Mouse (Mus musculus): ENCODE measurements around the gene Rab3gap2.

Rab3gap2 gene

DNA sequence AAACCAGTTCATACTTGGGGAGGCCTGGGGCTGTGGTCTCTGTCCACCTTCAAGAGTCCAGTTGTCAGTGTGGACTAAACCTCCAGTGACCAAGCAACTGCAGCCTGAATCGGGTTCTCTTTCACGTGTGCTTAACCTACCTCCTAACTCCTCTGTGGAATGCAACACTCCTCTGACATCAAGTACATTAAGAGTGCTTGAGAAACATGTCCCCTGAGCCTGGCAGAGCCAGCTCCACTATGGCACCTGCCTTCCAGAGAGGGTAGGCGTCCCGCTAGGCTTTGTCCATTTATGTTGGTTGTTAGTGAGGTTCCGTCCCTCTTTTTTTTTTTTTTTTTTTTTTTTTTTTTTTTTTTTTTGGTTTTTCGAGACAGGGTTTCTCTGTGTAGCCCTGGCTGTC is 23.0 kb downstream of the Rab3gap2 start:
- DNase-seq (ENCODE audit: low read depth, low spot score), result no peak

DNA sequence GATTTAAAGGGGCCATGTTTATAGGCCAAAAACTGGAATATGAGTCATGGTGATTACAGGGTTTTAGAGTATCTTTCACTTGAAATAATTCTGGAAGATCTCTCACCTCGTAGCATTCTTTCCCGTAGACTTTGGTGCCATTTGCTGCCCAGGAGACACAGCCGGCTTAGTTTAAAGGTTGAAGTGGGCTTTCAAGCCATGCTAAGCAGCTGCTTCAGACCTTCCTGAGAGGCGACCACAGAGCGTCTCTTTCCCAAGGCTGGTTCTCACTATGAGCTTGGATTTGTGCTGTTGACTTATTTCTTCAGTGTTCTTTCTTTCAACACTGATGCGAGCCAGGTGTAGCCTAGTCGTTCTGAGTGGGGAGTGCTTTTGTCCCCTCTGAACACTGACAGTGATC is 23.8 kb downstream of the Rab3gap2 start:
- no peak for DNase-seq (ENCODE audit: low read depth, low spot score)

DNA sequence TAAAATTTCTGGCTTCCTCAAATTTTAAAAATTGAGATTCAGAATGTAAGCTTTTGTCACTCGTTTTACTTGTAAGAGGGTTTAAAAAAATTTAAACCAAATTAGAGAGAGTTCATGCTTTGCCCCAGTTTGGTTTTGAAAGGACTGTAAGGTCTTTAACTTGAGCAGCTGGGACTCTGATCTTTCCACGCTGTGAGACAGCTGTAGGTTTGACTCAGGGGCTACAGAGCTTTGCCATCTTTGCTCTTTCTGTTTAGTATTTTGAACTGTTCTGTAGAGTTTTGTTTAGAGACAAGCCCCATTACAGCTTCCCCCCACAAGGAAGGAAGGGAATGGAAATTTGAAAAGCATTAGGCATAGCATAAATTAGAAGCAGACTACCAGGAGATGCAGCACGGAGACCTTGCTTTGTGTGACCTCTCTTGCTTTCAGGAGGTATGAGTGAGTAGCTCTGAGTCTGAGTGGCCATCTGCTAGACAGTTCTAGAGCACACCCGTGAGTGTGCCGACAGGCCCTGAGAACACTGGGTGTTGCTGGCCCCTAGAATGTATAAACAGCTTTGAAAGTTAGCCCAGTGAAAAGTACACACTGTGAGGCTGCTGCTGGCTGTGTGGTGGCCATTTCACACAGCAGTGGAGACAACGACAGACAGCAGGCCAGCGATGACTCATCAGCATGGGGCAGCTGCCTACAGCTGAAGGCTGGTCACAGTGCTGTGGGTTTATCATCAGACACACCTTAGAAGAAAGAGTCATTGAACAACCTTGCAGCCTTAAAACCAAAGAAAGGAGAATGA is 25.7 kb downstream of the Rab3gap2 start:
- peak; percentile 85 for DNase-seq (ENCODE audit: low read depth, low spot score)

DNA sequence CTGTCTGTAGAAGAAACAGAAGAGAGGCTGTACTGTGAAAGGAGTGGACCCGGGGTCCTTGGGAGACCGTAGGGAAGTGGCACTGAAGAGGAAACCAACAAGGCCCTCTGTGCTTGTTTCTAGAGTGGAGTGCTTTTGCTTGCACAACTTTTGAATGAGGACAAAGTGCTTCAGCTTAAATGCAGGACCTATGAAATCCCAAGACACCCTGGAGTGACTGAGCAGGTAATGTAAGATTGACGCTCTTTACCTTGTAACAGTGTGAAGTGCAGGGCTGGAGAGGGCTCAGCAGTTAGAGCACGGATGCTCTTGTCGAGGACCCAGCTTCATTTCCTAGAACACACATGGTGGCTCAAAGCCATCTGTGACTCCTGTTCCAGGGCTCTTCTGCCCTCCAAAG is 31.9 kb downstream of the Rab3gap2 start:
- DNase-seq (ENCODE audit: low read depth, low spot score), result no peak

DNA sequence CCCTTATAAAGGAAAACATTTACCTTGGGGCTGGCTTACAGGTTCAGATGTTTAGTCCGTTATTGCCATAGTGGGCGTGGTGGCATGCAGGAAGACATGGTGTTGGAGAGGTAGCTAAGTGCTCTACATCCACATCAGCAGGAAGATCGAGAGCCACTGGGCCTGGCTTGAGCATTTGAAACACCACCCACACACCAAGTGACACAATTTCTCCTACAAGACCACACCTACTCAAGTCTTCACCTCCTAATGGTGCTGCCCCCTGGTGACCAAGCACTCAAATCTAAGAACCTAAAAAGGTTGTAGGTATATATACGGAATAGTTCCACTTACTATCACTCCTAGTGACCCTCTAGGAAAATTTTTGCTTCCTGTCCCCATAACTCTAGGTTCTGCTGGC is 32.6 kb downstream of the Rab3gap2 start:
- peak; percentile 59 for DNase-seq (ENCODE audit: low read depth, low spot score)

DNA sequence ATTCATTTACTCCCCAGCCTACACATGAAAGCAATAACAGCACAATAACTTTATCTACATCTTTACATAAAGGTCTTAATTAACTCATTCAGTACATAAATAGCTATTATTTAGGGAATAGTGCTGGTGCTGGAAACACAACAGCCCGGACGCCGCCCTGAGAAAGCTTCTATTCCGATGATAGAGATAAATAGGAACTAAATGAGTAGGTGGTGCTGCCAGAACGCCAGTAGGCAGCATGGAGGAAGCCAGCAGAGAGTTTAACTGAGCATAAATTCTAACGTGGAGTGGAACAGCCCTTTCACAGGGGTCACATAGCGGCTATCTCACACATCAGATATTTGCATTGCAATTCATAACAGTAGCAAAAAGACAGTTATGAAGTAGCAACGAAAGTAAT is 39.1 kb downstream of the Rab3gap2 start:
- DNase-seq (ENCODE audit: low read depth, low spot score), result peak; percentile 54

DNA sequence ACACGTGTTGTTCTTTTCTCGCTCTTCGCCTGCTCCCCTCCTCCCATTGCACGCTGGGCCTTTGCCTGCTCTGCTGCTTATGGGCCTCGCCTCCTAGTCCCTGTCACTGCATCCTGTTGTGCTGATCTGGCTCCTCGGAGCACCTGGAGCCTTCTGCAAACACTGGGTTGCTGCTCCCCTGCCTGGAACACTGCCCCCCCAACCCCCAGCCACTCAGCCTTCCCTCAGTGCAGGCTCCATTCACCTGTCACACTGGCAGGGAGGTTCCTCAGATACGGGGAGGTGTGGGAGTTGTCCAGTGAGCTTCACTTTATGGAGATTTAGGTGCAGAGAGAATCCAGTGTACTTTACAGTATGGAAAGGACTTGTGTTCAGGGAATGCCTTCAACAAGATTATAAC is 41.5 kb downstream of the Rab3gap2 start:
- no peak for DNase-seq (ENCODE audit: low read depth, low spot score)

DNA sequence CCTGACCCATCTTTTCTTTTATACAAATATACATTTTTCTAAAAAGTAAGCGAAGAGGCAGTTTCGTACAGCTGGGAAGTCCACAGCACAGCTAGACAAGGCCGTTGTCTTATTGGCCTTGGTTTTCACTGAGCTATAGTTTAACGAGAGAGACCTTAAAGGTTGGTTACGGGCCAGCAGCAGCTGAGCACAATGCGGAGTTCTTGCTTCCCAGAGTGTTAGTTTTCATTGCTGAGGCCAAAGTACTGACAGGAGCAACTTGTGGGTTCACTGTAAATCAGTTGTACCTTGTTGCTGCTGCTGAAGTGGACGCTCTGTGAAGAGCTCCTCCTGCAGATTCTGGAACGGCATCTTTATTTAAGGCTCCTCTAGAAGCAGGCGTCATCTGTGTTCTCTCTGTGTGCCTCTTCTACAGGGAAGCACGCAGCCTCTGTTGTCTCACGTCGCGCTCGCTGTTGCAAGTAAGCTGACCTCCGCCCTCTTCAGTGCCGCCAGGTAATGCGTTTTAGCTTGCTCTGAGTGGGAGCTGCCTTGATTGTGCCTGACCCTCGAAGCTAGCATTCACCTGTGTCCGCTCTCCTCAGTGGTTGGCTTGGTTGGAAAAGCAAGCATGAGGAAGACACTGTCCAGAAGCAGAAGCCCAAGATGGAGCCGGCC is 43.6 kb downstream of the Rab3gap2 start:
- no peak for DNase-seq (ENCODE audit: low read depth, low spot score)

DNA sequence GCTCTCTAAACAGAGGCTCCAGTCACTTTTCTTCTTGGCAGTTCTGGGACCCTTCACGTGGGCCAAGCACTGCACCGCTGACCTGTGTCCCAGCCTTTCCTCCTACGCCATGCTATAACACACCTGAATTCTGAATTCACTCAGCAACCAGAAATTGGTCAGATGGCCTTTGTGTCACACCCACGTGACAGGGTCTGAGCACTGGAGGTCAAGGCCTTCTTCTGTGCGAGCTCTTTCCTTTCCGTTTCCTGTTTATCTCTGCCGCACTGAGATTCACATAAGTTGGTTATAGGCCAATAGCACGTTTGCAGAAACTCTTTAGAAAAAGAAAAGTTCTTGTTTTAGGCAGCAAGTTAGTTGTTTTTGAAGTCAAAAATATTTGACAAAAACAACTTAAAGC is 44.8 kb downstream of the Rab3gap2 start:
- DNase-seq (ENCODE audit: low read depth, low spot score), result no peak

DNA sequence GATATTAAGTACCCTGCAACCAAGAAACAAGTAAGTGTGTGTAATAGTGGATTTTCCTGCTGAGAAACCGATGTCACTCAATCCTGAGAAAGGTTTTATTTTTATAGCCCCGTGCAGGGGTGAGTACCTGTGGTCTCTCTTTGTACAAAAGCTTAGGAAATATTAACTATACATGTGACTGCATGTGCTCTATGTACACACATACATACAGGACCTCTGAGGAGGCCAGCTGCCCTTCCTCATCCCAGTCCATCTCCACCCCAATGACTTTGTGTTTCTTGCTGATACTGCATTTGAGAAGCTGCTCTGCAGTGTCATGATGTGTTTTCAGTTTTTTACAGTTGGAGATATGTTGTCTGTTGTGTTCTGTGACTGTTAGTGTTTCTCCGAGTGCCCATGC is 48.4 kb downstream of the Rab3gap2 start:
- no peak for DNase-seq (ENCODE audit: low read depth, low spot score)

DNA sequence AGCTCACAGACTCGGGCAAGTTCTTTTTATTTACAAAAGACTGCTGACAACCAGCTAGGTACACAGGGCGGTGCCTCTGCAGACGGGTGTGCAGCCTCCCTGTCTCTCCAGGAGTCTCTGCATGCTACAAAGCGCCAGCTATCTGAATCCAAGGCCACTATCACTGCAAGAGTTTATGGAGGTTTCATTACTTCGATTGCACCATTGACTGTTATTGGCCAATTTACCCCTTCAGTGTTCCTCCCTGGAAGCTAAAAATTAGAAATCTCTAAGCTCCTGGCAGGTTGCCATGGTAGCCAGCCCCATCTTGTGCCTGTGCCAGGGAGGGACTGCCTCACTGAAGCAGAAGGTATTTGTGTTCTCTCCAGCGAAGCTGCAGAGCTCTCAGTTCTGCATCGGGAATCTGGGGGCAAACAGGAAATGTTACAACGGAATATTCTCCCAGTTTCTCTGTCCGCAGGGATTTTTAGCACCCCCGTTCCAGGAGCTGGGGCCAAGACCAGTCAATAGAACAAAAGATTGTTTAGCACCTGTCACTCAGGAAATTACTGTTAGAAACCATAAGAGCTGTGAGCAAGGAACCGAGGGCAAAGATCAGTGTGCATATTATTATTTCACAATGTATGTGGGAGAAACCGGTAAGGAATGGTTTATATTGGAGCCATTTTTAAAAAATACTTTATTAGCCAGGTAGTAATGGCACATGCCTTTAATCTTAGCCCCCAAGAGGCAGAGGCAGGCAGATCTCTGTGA is 49.4 kb downstream of the Rab3gap2 start:
- DNase-seq (ENCODE audit: low read depth, low spot score), result peak; percentile 79

DNA sequence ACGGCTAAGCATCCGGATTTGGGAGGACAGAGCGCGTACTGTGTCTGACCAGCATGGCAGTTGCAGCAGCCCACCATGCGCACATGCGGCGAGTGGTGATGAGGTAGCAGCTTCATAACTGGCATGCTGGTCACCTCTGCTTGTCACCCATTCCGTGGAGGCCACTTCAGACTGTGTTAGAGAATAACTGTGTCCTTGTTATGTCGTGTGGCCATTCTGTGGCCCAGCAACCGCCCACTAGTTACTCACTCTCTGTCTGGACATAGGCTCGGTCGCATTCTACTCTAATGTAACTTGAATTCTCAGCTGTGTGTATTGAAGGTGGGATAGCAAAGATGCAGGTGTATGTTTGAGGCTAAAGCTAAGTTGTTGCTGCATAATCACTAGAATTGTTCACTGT is 51.4 kb downstream of the Rab3gap2 start:
- no peak for DNase-seq (ENCODE audit: low read depth, low spot score)

DNA sequence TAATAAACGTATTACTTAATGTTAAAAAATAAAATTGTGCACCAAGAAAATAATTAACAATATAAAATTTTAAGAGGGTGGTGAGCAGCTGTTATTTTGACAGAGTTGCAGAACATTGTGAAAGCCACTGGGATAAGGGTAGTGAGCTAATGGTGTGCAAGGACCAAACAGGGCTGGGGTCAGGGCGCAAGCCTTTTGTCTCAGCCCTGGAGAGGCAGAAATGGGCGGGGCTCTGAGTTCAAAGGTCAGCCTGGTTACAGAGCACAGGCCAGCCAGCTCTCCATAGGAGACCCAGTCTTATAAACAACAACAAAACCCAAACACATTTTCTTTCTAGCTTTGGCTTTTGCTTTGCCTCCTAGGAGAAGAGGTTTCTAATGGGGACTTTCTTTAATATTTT is 52.8 kb downstream of the Rab3gap2 start:
- DNase-seq (ENCODE audit: low read depth, low spot score), result no peak

DNA sequence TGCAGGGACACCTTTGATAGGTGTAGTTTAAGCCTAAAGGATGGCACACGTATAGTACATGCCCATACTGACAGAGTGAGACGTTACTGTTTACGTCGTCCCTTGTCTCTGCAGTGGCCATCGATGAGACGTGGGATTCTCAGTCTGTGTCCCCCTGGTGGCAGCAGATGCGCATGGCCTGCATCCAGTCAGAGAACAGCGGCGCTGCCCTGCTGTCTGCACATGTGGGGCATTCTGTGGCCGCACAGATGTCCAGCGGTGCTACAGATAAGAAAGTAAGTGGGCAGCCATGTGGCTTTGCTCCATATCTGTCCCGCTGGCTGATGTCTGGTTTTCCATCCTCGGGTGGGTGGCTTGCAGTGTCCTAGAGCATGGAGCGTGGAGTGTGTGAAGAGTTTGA is 58.6 kb downstream of the Rab3gap2 start:
- DNase-seq (ENCODE audit: low read depth, low spot score), result peak; percentile 40

DNA sequence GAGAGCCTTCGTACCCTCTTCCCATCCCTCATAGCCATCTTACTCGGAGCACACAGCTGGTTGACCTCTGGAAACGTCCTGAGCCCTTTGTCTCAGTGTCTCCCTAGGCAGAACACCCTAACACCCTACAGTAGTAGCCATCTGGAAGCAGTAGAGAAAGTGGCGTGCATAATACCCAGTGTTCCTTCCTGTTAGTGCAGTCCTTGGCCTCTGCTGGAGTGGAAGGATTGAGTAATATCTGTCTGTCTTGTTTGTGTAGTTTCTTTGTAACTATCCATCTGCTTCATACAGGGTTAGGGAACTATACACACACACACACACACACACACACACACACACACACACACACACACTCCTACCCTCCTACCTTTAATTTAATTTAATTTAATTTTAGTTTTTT is 64.8 kb downstream of the Rab3gap2 start:
- DNase-seq (ENCODE audit: low read depth, low spot score), result no peak

DNA sequence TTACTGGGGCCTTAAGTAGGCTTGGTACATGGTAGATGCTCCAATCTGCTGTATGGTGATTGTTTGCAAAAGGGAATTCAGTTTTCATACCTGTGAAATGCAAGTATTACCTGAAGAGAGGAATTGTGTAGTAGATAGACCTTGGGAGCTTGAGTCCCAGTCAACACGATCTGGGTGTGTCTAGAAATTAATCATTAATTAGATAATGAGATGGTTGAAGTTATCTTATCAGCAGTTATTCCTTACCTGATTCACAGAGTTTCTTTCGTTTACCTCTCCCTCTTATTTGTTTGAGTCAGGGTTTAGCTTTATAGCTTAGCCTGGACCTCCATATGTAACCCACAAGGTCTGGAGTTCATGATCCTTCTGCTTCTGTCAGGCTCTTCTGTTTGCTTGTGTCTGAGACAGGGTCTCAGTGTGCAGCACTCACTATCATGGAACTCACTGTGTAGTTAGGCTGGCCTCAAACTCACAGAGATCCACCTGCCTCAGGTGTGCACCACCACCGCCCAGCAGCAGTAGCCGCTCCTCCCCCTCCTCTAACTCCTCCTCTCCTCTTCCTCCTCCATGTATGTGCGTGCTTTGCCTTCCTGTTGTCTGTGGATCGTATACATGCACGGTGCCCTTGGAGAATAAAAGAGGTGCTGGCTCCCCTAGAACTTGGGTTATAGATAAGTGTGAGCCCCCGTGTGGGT is 66.6 kb downstream of the Rab3gap2 start:
- no peak for DNase-seq (ENCODE audit: low read depth, low spot score)

DNA sequence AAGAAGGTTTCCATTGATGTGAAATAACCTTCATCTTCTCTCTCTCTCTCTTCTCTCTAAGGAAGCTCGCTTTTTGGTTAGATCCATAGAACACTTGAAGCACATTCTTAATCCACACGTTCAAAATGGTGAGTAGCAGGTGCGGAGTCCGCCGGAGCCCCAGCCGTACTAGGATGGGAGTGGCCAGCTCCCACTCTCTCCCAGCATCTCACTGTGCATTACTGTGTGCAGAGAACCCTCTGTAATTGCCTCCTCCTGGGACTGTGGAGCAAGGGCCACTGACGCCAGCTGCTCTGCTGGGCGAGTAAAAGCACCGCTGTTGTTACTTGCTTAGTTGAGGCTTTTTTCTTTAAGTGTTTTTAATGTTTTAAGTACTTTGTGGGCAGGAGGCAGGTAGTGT is 67.5 kb downstream of the Rab3gap2 start:
- no peak for DNase-seq (ENCODE audit: low read depth, low spot score)

DNA sequence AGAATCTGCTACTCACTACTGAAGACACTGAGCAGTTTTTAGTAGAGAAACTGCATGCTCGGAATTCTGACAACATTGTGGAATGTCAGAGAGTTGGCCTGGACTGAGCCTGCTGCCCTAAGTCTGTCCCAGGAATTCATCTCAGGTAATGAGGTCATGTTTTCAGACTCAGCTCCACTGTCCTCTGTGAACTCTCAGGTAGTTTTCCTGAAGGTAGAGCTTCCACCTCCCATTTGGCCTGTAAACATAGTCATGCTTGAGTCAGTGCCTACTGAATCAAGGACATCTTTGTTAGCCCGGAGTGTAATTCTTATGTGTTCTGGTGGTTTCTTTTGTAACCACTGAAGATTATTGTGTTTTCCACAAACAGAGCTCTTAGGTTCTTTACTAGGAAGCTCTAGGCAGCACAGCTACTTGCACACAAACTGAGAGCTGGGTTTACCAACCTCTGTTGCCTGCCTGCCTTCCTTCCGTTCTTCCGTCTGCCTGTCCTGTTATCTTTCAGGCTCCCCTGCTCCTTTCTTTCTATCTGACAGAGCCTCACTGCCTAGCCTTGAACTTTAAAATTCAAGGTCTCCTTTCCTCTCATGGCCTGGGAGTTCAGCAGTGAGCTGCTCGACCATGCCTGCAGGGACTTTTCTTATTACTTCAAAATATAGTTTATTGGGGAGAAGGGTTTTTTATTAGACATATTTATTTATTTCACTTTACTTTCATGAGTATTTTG is 71.1 kb downstream of the Rab3gap2 start:
- DNase-seq (ENCODE audit: low read depth, low spot score), result no peak

DNA sequence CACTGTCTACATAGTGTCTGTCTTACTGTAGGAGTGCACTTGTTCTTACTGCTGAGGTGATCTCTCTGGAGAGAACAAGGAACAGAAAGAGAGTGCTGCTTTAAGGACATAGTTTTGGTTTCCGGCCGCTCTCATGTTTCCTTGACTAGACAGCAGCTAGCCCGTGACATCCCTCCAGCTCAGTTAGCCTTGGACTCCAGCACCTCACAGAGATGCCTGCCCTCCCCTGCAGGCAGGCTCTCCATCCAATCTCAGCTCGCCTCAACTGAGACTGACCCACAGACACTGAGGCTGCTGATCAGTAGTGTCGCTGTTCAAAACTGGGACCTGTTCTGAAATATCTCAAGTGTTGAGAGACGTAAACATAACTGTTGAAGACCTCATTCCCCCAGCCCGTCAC is 72.1 kb downstream of the Rab3gap2 start:
- no peak for DNase-seq (ENCODE audit: low read depth, low spot score)

DNA sequence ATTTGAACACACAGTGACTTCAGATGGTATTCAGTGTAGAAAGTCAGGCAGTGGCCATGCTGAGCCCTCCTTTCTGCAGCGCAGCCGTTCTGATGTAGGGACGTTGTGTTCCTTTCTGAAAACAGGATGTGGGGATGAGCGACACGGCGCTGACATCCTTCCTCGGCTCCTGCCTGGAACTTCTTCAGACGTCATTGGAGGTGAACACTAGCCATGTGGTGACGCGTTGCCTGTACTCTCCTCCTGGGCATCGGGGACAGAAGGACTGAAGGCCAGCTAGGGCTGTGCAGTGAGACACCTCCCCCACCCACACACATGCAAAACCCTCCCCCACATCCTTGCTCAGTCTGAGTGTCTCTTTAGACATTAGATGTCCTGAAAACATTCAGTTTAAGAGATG is 73.1 kb downstream of the Rab3gap2 start:
- no peak for DNase-seq (ENCODE audit: low read depth, low spot score)

DNA sequence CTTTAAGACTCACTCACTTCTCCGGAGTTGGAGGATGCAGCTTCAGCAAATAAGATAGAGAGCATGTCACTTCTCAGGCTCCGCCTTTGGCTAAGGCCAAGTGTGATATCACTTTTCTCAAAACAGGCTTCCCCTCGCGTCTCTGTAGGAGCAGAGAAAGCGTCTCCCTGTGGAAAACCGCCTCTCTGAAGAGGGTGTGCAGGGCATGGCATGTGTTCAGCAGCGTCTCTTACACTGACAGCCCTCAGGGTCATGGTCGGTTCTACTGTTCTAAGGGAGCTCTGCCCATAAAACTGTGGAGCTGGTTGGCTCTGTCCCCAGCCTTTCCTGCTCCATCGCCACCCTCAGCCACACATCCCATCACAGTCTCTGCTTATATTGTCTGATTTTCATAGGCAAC is 75.4 kb downstream of the Rab3gap2 start:
- DNase-seq (ENCODE audit: low read depth, low spot score), result no peak
